Mouse (Mus musculus): ENCODE measurements at regions not wholly inside any gene's neighbourhood (a gene's known extent, or its start where the extent isn't known, plus 50 kb on each side); places are given as distances from the start of the nearest gene placed in this dataset.

GRCm38 (mm10) chr11:114294511-114295250 is 227.8 kb upstream of the Sdk2 start:
- WGBS, result 26% methylated on average over 5 of the region's 5 CpGs
- Histone ChIP-seq H3K4me3 (ENCODE audit: insufficient read depth, low read depth, low read length) (no peak overlapping the region), H3K27ac (ENCODE audit: insufficient read depth, low read depth, low read length) (no peak overlapping the region)

GRCm38 (mm10) chr11:114291258-114291657 is 224.4 kb upstream of the Sdk2 start:
- TF ChIP-seq CTCF (IDR thresholded peaks at IDR 0.05; ENCODE audit: insufficient read depth, low read depth, low read length), result no peak
- TF ChIP-seq POLR2A (IDR thresholded peaks at IDR 0.05; ENCODE audit: insufficient read depth, low read depth, low read length), result no peak
- peaks cover 11% of the 10 kb centered on the region for H3K4me1 ChIP-seq (ENCODE audit: control insufficient read depth, insufficient read depth, low read length)
- no peak overlapping the region for H3K27ac ChIP-seq (ENCODE audit: insufficient read depth, low read depth, low read length)
- H3K4me3 ChIP-seq (ENCODE audit: insufficient read depth, low read depth, low read length), result no peak overlapping the region
- WGBS, result 89% methylated on average over 5 of the region's 5 CpGs

More at GRCm38 (mm10) chr11:114294511-114295250, 227.8 kb upstream of the Sdk2 start:
- TF ChIP-seq POLR2A (IDR thresholded peaks at IDR 0.05; ENCODE audit: insufficient read depth, low read depth, low read length) (no peak), CTCF (IDR thresholded peaks at IDR 0.05; ENCODE audit: insufficient read depth, low read depth, low read length) (no peak)
- peaks cover 11% of the 10 kb centered on the region for H3K4me1 ChIP-seq (ENCODE audit: control insufficient read depth, insufficient read depth, low read length)

- Histone ChIP-seq H3K27ac (ENCODE audit: insufficient read depth, low read depth, low read length) (no peak overlapping the region), H3K4me1 (ENCODE audit: control insufficient read depth, insufficient read depth, low read length) (peaks cover 11% of the 10 kb centered on the region), H3K4me3 (ENCODE audit: insufficient read depth, low read depth, low read length) (no peak overlapping the region)
- no peak for TF ChIP-seq CTCF (IDR thresholded peaks at IDR 0.05; ENCODE audit: insufficient read depth, low read depth, low read length)
- no peak for TF ChIP-seq POLR2A (IDR thresholded peaks at IDR 0.05; ENCODE audit: insufficient read depth, low read depth, low read length)
- WGBS, result 54% methylated on average over 1 of the region's 1 CpGs
Measured at GRCm38 (mm10) chr11:114289946-114290345, 223.1 kb upstream of the Sdk2 start.

- Histone ChIP-seq H3K4me1 (ENCODE audit: control insufficient read depth, insufficient read depth, low read length) (peaks cover 12% of the 10 kb centered on the region), H3K27ac (ENCODE audit: insufficient read depth, low read depth, low read length) (no peak overlapping the region), H3K4me3 (ENCODE audit: insufficient read depth, low read depth, low read length) (no peak overlapping the region)
- 63% methylated on average over 20 of the region's 20 CpGs for WGBS
- TF ChIP-seq CTCF (IDR thresholded peaks at IDR 0.05; ENCODE audit: insufficient read depth, low read depth, low read length) (no peak), POLR2A (IDR thresholded peaks at IDR 0.05; ENCODE audit: insufficient read depth, low read depth, low read length) (no peak)
Measured at GRCm38 (mm10) chr11:114284820-114285666, 218.2 kb upstream of the Sdk2 start.

- H3K4me3 ChIP-seq (ENCODE audit: insufficient read depth, low read depth, low read length), result no peak overlapping the region
- peaks cover 15% of the 10 kb centered on the region for H3K4me1 ChIP-seq (ENCODE audit: control insufficient read depth, insufficient read depth, low read length)
- no peak overlapping the region for H3K27ac ChIP-seq (ENCODE audit: insufficient read depth, low read depth, low read length)
- 57% methylated on average over 5 of the region's 5 CpGs for WGBS
- TF ChIP-seq POLR2A (IDR thresholded peaks at IDR 0.05; ENCODE audit: insufficient read depth, low read depth, low read length) (no peak), CTCF (IDR thresholded peaks at IDR 0.05; ENCODE audit: insufficient read depth, low read depth, low read length) (no peak)
Measured at GRCm38 (mm10) chr11:114283208-114283607, 216.4 kb upstream of the Sdk2 start.

GRCm38 (mm10) chr11:114282566-114282965 is 215.7 kb upstream of the Sdk2 start:
- no peak overlapping the region for H3K27ac ChIP-seq (ENCODE audit: insufficient read depth, low read depth, low read length)
- TF ChIP-seq POLR2A (IDR thresholded peaks at IDR 0.05; ENCODE audit: insufficient read depth, low read depth, low read length) (no peak), CTCF (IDR thresholded peaks at IDR 0.05; ENCODE audit: insufficient read depth, low read depth, low read length) (no peak)
- no peak overlapping the region for H3K4me3 ChIP-seq (ENCODE audit: insufficient read depth, low read depth, low read length)
- 67% methylated on average over 5 of the region's 5 CpGs for WGBS
- H3K4me1 ChIP-seq (ENCODE audit: control insufficient read depth, insufficient read depth, low read length), result peaks cover 21% of the 10 kb centered on the region

GRCm38 (mm10) chr11:114281846-114282245 is 215.0 kb upstream of the Sdk2 start:
- 90% methylated on average over 9 of the region's 9 CpGs for WGBS
- H3K4me1 ChIP-seq (ENCODE audit: control insufficient read depth, insufficient read depth, low read length), result peaks cover 25% of the 10 kb centered on the region

GRCm38 (mm10) chr11:114281041-114281695 is 214.3 kb upstream of the Sdk2 start:
- Histone ChIP-seq H3K27ac (ENCODE audit: insufficient read depth, low read depth, low read length) (no peak overlapping the region), H3K4me3 (ENCODE audit: insufficient read depth, low read depth, low read length) (no peak overlapping the region), H3K4me1 (ENCODE audit: control insufficient read depth, insufficient read depth, low read length) (peaks cover 25% of the 10 kb centered on the region)
- TF ChIP-seq CTCF (IDR thresholded peaks at IDR 0.05; ENCODE audit: insufficient read depth, low read depth, low read length) (no peak), POLR2A (IDR thresholded peaks at IDR 0.05; ENCODE audit: insufficient read depth, low read depth, low read length) (no peak)
- WGBS, result 92% methylated on average over 14 of the region's 14 CpGs

More at GRCm38 (mm10) chr11:114281846-114282245, 215.0 kb upstream of the Sdk2 start:
- Histone ChIP-seq H3K27ac (ENCODE audit: insufficient read depth, low read depth, low read length) (no peak overlapping the region), H3K4me3 (ENCODE audit: insufficient read depth, low read depth, low read length) (no peak overlapping the region)
- TF ChIP-seq CTCF (IDR thresholded peaks at IDR 0.05; ENCODE audit: insufficient read depth, low read depth, low read length), result no peak
- no peak for TF ChIP-seq POLR2A (IDR thresholded peaks at IDR 0.05; ENCODE audit: insufficient read depth, low read depth, low read length)
